Mouse (Mus musculus) CH12.LX (cell line): ENCODE measurements around the gene Gm21973. TPM values are rescaled to one million over a fixed set of nuclear protein-coding genes. Genes with fewer than 3 reads are reported as not detected.

Source experiments
- DNase-seq: peaks from one replicate; pipeline ENCODE4 v3.0.0-alpha.2; 2013; ENCODE audit errors: extremely low read depth
- H3K27ac ChIP-seq: 2 replicates; pipeline ENCODE4 v1.5.1; 2012; ENCODE audit warnings: low read depth, mild to moderate bottlenecking, control low read depth, moderate library complexity; ENCODE audit not compliant: insufficient read depth
- H3K27me3 ChIP-seq: replicated peaks from 2 replicates; pipeline ENCODE3; 2012; ENCODE audit warnings: inconsistent platforms
- H3K36me3 ChIP-seq, 2 experiments: replicated peaks in 1 of 2; 2 replicates each; pipeline versions ENCODE3 to v1.6.1; 2012; ENCODE audit warnings: inconsistent platforms in 1 of 2, low read length in 1 of 2, mild to moderate bottlenecking in 1 of 2, mixed read lengths in 1 of 2, moderate library complexity in 1 of 2; ENCODE audit not compliant: control insufficient read depth in 1 of 2, insufficient read depth in 1 of 2
- H3K4me1 ChIP-seq, 2 experiments: 2 replicates each; pipeline ENCODE4 v1.6.1; 2012; ENCODE audit warnings: inconsistent platforms in 1 of 2, moderate library complexity in 1 of 2; ENCODE audit not compliant: insufficient read depth in 2 of 2, control insufficient read depth in 1 of 2
- H3K4me2 ChIP-seq: 2 replicates; pipeline ENCODE4 v1.6.1; 2012; ENCODE audit warnings: low read depth, mild to moderate bottlenecking, control low read depth; ENCODE audit not compliant: poor library complexity, insufficient read depth, severe bottlenecking
- H3K4me3 ChIP-seq, 3 experiments: fragments of 150-350 bp in 1 of 3; sonication (generic) in 1 of 3; replicated peaks in 1 of 3; 2 replicates each; pipeline versions ENCODE3 to v1.5.1; 2011 to 2012; ENCODE audit warnings: low read depth in 2 of 3, low read length in 2 of 3, mild to moderate bottlenecking in 2 of 3, moderate library complexity in 2 of 3, control low read depth in 1 of 3, improper control_type of control experiment in 1 of 3, inconsistent platforms in 1 of 3, mixed read lengths in 1 of 3; ENCODE audit not compliant: poor library complexity in 1 of 3
- H3K79me2 ChIP-seq: replicated peaks from 2 replicates; pipeline ENCODE4 v1.6.1; 2012; ENCODE audit warnings: mild to moderate bottlenecking, moderate library complexity; ENCODE audit not compliant: control insufficient read depth, poor library complexity, insufficient read depth, severe bottlenecking; ENCODE audit errors: extremely low read depth
- H3K9ac ChIP-seq: 2 replicates; pipeline ENCODE4 v1.6.1; 2012; ENCODE audit warnings: low read depth, mild to moderate bottlenecking, control low read depth, moderate library complexity; ENCODE audit not compliant: insufficient read depth
- H3K9me3 ChIP-seq: replicated peaks from 2 replicates; pipeline ENCODE3; 2012; ENCODE audit warnings: low read length, inconsistent platforms, mixed read lengths
- CHD1 ChIP-seq: IDR thresholded peaks from 2 replicates; pipeline ENCODE4 v1.6.1; 2012; ENCODE audit warnings: low read depth, low read length, improper control_type of control experiment, inconsistent platforms
- CTCF ChIP-seq, 2 experiments: IDR thresholded peaks in 1 of 2; conservative IDR thresholded peaks in 1 of 2; 2 replicates each; pipeline ENCODE4 v1.5.1; 2011 to 2012; ENCODE audit warnings: low read depth in 2 of 2, low read length in 2 of 2, improper control_type of control experiment in 1 of 2, inconsistent platforms in 1 of 2, mild to moderate bottlenecking in 1 of 2, moderate library complexity in 1 of 2
- ELF1 ChIP-seq: IDR thresholded peaks from 2 replicates; pipeline ENCODE4 v1.6.1; 2014; ENCODE audit warnings: low read depth, mild to moderate bottlenecking, inconsistent platforms, low read length, improper control_type of control experiment
- EP300 ChIP-seq: IDR thresholded peaks from 2 replicates; pipeline ENCODE4 v1.6.1; 2011; ENCODE audit warnings: low read length, improper control_type of control experiment
- ETS1 ChIP-seq: conservative IDR thresholded peaks from 2 replicates; pipeline ENCODE4 v1.6.1; 2012; ENCODE audit warnings: low read depth, mild to moderate bottlenecking, inconsistent platforms, low read length, improper control_type of control experiment, moderate library complexity
- GABPA ChIP-seq: IDR thresholded peaks from 2 replicates; pipeline ENCODE4 v1.6.1; 2012; ENCODE audit warnings: low read depth, low read length, improper control_type of control experiment, inconsistent platforms; ENCODE audit not compliant: insufficient replicate concordance
- HCFC1 ChIP-seq: IDR thresholded peaks from 2 replicates; pipeline ENCODE4 v1.6.1; 2012; ENCODE audit warnings: low read depth, mild to moderate bottlenecking, inconsistent platforms, low read length, improper control_type of control experiment
- IRF4 ChIP-seq: IDR thresholded peaks from 2 replicates; pipeline ENCODE4 v1.6.1; 2014; ENCODE audit warnings: low read depth, mild to moderate bottlenecking, inconsistent platforms, low read length, improper control_type of control experiment
- JUND ChIP-seq: conservative IDR thresholded peaks from 2 replicates; pipeline ENCODE4 v1.6.1; 2011; ENCODE audit warnings: low read depth, low read length, improper control_type of control experiment
- KAT2A ChIP-seq: IDR thresholded peaks from 2 replicates; pipeline ENCODE4 v1.6.1; 2012; ENCODE audit warnings: low read length, improper control_type of control experiment, inconsistent platforms; ENCODE audit not compliant: insufficient replicate concordance
- MAZ ChIP-seq: IDR thresholded peaks from 2 replicates; pipeline ENCODE4 v1.6.1; 2012; ENCODE audit warnings: low read depth, mild to moderate bottlenecking, inconsistent platforms, low read length, improper control_type of control experiment, moderate library complexity
- MEF2A ChIP-seq: IDR thresholded peaks from 2 replicates; pipeline ENCODE4 v1.6.1; 2014; ENCODE audit warnings: low read depth, mild to moderate bottlenecking, inconsistent platforms, low read length, improper control_type of control experiment, borderline replicate concordance
- NELFE ChIP-seq: IDR thresholded peaks from 2 replicates; pipeline ENCODE4 v1.6.1; 2011; ENCODE audit warnings: low read depth, low read length, improper control_type of control experiment
- POLR2A ChIP-seq: IDR thresholded peaks from 2 replicates; pipeline ENCODE4 v1.6.1; 2011; ENCODE audit warnings: low read depth, mild to moderate bottlenecking, improper control_type of control experiment, low read length
- RAD21 ChIP-seq: IDR thresholded peaks from 2 replicates; pipeline ENCODE4 v1.6.1; 2011; ENCODE audit warnings: low read depth, mild to moderate bottlenecking, low read length, improper control_type of control experiment, moderate library complexity
- SMC3 ChIP-seq: IDR thresholded peaks from 2 replicates; pipeline ENCODE4 v1.6.1; 2011; ENCODE audit warnings: low read depth, low read length, improper control_type of control experiment
- TBP ChIP-seq: conservative IDR thresholded peaks from 2 replicates; pipeline ENCODE4 v1.6.1; 2011; ENCODE audit warnings: low read depth, low read length, improper control_type of control experiment
- TCF12 ChIP-seq: IDR thresholded peaks from 2 replicates; pipeline ENCODE4 v1.6.1; 2014; ENCODE audit warnings: low read depth, mild to moderate bottlenecking, inconsistent platforms, low read length, improper control_type of control experiment
- UBTF ChIP-seq: IDR thresholded peaks from 2 replicates; pipeline ENCODE4 v1.6.1; 2012; ENCODE audit warnings: low read depth, mild to moderate bottlenecking, inconsistent platforms, low read length, improper control_type of control experiment, moderate library complexity
- USF1 ChIP-seq: IDR thresholded peaks from 2 replicates; pipeline ENCODE4 v1.6.1; 2014; ENCODE audit warnings: low read depth, mild to moderate bottlenecking, inconsistent platforms, low read length, improper control_type of control experiment
- ZKSCAN1 ChIP-seq: IDR thresholded peaks from 2 replicates; pipeline ENCODE4 v1.6.1; 2012; ENCODE audit warnings: low read depth, inconsistent platforms, low read length, improper control_type of control experiment, borderline replicate concordance
- ZMIZ1 ChIP-seq: IDR thresholded peaks from 2 replicates; pipeline ENCODE4 v1.6.1; 2012; ENCODE audit warnings: low read depth, mild to moderate bottlenecking, inconsistent platforms, low read length, improper control_type of control experiment
- ZNF384 ChIP-seq: IDR thresholded peaks from 2 replicates; pipeline ENCODE4 v1.6.1; 2012; ENCODE audit warnings: low read depth, low read length, improper control_type of control experiment, inconsistent platforms
- dilution Hi-C: fragments of 300-500 bp; cut with MboI; formaldehyde crosslinking; loops from 2 replicates; pipeline ENCODE4 v1.14.3; 2020; ENCODE audit warnings: low sequenced_read_pairs; ENCODE audit not compliant: extremely low pct_unique_long_range_greater_than_20kb, extremely low pct_ligation_motif_present
- in situ Hi-C: fragments of 300-500 bp; cut with MboI; formaldehyde crosslinking; loops from 3 replicates; pipeline ENCODE4 v1.14.3; 2019; ENCODE audit warnings: low sequenced_read_pairs, low pct_ligation_motif_present, low pct_unique_long_range_greater_than_20kb, mixed read lengths
- polyA plus RNA-seq: library from polyadenylated mRNA; unstranded; fragments of >175 nt; gene quantifications from 2 replicates; pipeline ENCODE4 v1.2.1, GENCODE M21; 2012; ENCODE audit warnings: low read depth; ENCODE audit not compliant: insufficient read length
- total RNA-seq, 2 experiments: library from RNA; depleted of rRNA; stranded (reverse); fragments of 300-350 nt in 1 of 2; fragments of >200 nt in 1 of 2; gene quantifications; 2 replicates each; pipeline ENCODE4 v1.2.3; 2012 to 2014

Gm21973 gene
- total and polyA plus RNA-seq, 3 experiments, result not detected

DNA sequence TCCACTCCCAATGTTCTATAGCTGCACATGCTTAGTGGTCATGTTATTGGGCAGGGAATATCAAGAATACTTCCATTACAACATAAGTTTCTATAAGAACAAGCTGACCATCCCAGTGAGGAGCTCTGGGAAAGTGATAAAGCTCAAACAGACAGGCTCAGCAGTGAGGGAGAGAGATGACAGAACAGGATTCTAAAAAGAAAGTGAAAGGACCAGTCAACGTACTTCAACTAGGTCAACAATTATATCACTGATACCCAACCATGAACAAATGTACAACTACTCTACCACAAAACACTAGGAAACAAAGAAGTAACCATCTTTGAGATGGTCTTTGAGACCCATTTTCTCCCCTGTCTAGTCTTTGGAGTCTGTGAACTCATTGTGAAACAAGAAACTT is 28.6 kb upstream of the Gm21973 start:
- Histone ChIP-seq H3K9ac (no peak overlapping the region), H3K27me3 (no peaks in the 10 kb centered on the region), H3K9me3 (no peaks in the 10 kb centered on the region), H3K4me1 (no peaks in the 10 kb centered on the region), H3K36me3 (no peaks in the 10 kb centered on the region), H3K27ac (no peak overlapping the region), H3K79me2 (no peaks in the 10 kb centered on the region), H3K4me3 (peak overlapping the region in 1 of 3 experiments; percentile 7), H3K4me2 (peak overlapping the region; percentile 56)
- dilution Hi-C loops (no loop called here), in situ Hi-C loops (no loop called here)
- no peak for TF ChIP-seq USF1
- no peak for TF ChIP-seq EP300
- no peak for TF ChIP-seq TCF12
- TF ChIP-seq NELFE, result no peak
- TF ChIP-seq RAD21, result no peak
- TF ChIP-seq HCFC1, result no peak
- no peak for TF ChIP-seq GABPA
- no peak for TF ChIP-seq MEF2A
- no peak for TF ChIP-seq SMC3
- TF ChIP-seq ZMIZ1, result no peak
- TF ChIP-seq ZNF384, result no peak
- no peak for TF ChIP-seq ETS1
- TF ChIP-seq CHD1, result no peak
- no peak for TF ChIP-seq POLR2A
- TF ChIP-seq JUND, result no peak
- TF ChIP-seq UBTF, result no peak
- TF ChIP-seq TBP, result no peak
- DNase-seq, result no peak

DNA sequence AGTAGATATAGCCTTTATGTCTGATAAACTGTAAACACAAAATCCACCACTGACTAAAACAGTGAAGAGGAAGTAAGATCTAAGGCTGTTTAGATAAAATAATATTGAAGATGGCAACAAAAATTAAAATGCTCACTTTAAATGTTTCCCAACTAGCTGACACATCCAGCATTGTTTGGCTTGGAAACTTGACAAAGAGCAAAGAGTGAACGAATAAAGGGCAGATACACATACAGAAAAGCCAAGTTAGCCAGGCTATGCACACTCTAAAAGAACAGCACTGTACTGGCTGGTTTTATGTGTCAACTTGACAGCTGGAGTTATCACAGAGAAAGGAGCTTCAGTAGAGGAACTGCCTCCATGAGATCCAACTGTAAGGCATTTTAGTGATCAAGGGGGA is 27.1 kb upstream of the Gm21973 start:
- in situ Hi-C loops, result no loop called here
- H3K27ac ChIP-seq, result no peak overlapping the region
- no peak for DNase-seq
- no peaks in the 10 kb centered on the region for H3K9me3 ChIP-seq
- no peaks in the 10 kb centered on the region for H3K79me2 ChIP-seq
- no peak overlapping the region for H3K9ac ChIP-seq
- H3K4me1 ChIP-seq, result no peaks in the 10 kb centered on the region
- TF ChIP-seq MEF2A, result no peak
- no peak for TF ChIP-seq UBTF
- TF ChIP-seq KAT2A, result no peak
- no peak for TF ChIP-seq ELF1
- TF ChIP-seq MAZ, result no peak
- TF ChIP-seq TBP, result no peak
- TF ChIP-seq ZNF384, result no peak
- TF ChIP-seq IRF4, result no peak
- TF ChIP-seq CTCF (conservative IDR thresholded peaks at IDR 0.05 in 1 of 2, IDR thresholded peaks at IDR 0.05 in 1 of 2; ENCODE audit: low read depth in 2 of 2, low read length in 2 of 2), result no peak
- TF ChIP-seq CHD1, result no peak
- TF ChIP-seq ZKSCAN1, result no peak
- dilution Hi-C loops, result no loop called here
- H3K4me2 ChIP-seq, result no peak overlapping the region
- H3K4me3 ChIP-seq, result no peak overlapping the region
- H3K27me3 ChIP-seq, result no peaks in the 10 kb centered on the region
- H3K36me3 ChIP-seq, result no peaks in the 10 kb centered on the region
